Mouse (Mus musculus) 3134 (cell line): ENCODE data around the gene Tgm2.

Source experiments
- DNase-seq: peaks from one replicate; pipeline ENCODE4 v3.0.0-alpha.2; 2011; ENCODE audit warnings: low spot score; ENCODE audit not compliant: insufficient read length; ENCODE audit errors: extremely low read depth

The Tgm2 gene

DNA sequence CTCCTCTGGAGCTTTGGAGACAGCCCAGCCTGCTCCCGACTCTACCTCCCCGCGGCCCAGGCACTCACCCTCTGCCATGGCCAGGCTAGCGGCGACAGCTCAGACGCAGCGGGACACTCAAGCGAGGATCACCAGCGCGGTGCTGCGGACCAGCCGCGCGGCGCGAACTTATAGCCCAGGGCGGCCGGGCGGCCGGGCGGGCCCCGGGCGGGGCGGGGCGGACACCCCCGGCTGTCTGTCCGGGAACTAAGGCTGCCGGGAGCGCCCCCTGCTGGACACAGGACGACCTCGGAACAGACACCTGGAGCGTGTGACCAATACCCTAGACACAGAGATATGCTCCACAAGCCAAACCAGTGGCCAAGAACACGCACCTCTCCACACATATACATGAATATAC, at the start of gene Tgm2:
Gene Tgm2 (minus strand): TSS at position 214 of the 400 bp plus-strand sequence.
- DNase-seq: peak; percentile 85

DNA sequence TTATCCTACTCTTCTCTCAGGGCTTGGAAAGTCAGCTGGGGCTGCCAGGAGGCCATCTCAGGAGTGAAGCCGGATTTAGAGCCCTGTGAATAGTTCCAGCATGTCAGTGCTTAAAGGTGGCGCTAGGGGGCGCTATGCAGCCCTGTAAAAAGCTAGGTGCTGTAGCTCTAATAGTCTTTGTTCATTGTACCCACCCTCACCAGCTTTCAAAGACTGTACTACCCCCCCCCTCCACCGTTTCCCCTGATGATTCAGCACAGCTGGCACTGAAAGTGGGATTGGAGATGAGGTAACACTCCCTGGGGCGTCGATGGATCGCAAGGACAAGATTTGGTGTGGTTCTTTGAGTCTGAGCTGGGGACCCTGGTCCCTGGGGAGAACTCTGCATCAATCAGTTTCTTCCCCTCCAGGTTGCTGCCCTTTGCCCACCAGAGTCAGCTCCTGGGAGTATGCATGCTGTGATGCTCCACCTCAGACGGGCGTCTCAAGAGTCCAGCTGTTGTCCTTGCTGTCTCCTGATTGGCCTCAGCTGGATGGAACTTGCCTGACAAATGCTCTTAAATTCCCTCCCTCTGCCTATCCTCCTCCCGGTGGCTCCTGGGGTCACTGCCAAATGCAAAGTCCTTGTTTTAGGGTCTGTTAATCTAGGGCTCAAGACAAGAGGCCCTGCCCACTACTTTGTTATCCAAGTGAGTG, 48.9 kb upstream of the Tgm2 start:
- peak; percentile 57 for DNase-seq

DNA sequence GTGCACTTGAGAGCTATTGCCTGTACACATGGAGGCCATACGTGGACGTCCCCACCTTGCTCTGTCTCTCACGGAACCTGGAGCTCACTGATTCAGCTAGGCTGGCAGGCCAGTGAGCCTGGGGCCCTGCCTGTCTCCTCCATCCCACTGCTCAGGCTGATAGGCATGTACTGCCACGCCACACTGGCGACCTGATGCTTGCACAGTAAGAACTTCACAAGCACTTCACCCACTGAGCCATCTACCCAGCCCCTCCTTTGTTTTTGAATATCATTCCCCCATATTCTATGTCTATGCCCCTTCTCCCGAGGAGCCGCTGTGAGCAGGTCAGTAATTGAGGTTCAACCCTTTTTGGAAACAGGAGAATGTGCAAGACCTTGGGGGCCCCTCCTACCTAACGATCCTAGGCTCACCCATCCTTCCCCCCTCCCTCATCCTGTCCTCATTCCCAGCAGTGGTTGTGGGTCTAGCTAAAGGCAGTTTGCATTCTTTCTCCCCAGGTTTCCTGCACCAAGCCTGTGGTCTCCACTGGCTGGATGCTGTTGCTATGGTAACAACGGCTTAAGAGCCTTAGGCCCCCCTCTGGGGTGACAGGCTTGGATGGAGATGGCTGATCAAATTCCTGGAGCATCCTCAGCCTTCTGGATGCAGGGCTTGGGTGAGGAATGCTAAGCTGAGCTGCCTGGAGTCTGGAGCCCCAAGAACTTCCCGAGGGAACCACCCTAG, 47.5 kb upstream of the Tgm2 start:
- DNase-seq: no peak

DNA sequence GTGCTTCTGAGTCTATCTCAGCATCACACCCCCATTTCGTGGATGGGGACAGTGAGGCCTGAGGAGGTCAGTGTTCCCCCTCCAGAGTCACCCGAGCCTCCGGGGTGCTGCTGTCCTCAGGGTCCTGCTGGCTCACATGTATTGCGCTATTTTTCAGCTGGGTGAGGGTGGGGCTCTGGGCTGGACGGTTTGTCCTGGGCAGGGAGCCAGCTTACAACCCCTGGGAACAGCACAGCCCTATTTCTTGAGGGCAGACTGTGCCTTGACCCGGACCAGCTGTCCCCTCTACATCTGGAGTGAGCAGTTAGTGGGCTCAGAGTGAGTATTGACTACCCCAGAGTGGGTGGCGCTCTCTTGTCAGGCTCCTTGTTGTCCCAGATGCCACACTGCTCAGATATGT, 44.9 kb upstream of the Tgm2 start:
- no peak for DNase-seq

DNA sequence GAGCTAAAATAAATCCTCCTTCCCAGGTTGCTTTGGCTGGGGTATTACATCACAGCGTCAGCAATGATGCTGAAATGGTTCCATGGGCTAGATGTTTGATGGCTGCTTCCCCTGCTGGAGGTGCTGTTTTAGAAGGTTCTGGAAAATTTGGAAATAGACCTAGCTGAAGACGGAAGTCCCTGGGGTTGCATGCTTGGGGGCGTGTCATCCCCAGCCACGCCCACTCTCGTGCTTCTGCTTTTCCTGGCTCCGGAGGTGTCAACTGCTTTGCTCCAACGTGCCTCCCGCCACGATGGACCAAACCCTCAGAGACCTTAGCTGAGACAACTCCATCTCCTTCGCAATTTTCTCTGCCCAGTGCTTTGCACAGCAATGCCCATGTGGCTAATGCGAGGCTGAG, 43.2 kb upstream of the Tgm2 start:
- DNase-seq: no peak

DNA sequence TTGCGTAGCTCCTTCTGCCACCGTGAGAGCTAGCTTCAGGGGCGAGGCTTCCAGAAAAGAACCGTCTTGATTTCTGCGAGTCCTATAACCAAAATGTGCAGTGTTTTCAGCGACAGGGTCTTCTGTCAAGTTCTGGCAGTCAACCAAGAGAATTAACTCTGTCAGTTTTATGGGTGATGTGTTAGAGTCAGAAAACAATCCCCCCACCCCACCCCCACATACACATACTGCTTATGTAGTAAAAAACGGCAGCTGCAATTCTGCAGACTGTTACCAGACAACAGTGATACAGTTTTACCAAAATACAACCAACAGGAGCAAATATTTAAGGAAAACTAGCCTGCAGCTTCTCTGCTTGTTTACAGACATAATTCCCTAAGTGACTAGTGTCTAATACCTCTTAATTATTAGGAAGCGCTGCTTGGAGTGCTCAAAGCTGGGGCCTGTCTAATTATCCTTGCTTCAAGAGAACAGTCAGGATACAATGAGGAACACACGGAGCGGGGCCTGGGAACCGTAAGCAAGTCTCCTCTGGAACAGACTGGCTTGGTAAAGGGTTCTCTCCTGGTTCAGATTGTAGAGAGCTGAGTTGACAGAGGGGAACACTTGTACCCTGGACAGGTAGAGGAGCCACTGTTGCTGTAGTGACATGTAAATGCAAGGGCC, 40.1 kb upstream of the Tgm2 start:
- no peak for DNase-seq

DNA sequence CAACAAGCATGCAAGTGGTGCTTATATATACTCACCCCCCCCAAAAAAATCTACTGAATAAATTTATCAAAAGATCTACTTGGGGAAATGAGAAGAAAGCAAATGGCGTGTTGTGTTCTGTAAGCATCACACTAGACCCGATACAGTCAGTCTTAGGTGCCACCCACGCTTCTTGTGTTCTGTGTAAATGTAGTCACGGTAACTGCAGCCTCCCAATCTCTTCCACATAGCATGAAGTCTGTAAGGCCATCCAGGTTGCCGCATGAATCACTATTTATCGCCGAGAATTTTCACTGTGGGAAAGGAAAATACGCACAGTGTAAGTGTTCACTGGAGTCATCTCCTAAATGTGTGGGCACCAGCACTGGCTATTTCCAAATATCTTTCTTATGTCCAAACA, 37.0 kb upstream of the Tgm2 start:
- DNase-seq: no peak

DNA sequence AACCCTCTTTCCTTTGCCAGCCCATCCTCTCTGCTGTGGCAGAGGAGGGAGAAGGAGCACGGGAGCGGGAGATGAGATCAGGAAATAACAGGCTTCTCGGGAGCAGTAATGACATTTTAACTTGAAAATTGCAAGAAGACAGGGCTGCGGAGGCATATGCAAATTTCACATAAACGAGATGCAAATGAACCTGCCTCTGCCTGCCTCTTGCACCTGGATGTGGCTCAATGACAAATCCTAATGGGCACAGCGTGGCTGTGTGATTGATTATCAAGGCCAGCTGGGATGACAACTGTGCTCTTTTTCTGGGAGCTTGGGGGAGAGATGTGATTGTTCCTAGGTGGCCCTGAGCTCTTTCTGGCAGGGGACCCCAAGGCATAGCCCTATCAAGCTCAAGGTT, 35.7 kb upstream of the Tgm2 start:
- DNase-seq: no peak

DNA sequence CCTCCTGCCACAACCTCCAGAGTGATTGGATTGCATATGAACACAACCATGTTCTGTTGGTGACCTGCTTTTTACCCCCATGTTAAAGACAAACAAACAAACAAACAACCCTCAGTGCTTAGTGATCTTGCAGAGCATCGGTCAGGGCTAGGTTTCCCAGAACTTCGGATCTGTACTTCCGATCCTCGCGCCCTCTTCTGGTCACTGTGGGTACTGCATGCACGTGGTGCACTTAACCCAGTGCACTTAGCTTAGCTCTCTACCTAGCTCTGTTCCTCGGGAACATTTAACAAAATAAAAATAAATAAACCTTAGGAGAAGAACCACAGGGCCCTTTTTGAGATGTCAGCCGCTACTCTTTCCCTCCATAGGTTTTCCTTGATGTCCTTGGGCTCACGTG, 34.6 kb upstream of the Tgm2 start:
- DNase-seq: no peak

DNA sequence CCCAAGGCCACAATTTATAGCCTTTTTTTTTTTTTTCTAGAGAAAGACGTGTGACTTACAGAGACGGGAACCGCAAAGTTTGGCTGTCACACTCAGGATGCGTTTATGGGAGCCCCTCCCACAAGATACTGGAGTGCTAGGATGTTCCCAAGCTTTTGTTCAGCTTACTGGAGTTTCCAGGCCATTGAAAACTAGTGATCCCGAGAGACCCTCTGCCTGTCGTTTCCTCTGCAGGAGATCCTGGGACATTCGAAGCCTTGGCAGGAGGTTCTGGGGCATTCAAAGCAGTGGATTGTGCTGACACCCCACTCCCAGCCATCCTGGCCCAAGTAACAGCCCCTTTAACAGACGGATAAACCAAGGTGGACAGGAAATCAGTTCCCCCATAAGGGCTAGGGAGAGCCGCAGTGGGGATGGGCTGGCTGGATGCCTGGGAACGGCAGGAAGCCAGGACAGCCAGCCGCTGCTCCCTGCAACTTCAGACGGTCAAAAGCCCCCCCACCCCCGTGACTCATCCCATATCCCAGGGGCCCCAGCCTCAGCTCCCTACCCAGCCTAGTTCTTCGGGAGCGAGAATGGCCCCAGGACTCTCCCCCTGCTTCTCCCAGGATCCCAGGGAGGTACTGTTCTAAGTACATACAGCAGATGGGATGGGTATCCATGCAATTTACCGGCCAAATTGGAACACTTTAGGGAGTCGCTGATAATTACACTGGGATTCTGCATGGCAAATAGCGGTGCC, 33.3 kb upstream of the Tgm2 start:
- DNase-seq: no peak

DNA sequence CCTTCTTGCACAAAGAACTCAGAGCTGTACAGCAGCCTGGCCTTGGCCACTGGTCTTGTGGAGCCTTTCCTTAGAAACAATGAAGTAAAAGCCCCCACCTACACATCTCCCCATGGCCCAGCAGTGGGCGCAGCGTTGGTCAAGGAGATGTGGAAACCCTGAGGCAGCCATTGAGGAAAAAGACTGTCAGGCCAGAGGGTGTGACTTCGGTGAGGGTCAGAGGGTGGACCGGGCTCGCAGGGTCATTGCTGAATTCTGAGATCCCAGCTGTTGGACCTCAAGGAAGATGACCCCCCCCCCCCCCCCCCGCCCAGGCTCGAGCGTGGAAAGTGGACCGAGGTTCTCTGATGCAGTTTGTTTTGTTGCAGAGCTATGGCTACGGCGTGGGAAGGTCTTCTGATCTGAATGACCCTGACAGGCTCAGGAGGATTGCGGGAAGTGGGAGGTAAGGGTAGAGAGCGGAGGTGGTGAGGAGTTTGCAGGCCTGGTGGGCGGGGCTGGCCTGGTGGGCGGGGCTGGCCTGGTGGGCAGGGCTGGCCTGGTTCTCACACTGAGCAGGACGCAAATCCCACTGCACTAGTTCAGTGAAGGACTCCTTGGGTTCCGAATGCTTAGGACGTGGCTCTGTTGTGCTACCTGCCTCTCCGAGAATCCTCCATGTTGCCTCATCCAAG, 32.6 kb upstream of the Tgm2 start:
- no peak for DNase-seq

DNA sequence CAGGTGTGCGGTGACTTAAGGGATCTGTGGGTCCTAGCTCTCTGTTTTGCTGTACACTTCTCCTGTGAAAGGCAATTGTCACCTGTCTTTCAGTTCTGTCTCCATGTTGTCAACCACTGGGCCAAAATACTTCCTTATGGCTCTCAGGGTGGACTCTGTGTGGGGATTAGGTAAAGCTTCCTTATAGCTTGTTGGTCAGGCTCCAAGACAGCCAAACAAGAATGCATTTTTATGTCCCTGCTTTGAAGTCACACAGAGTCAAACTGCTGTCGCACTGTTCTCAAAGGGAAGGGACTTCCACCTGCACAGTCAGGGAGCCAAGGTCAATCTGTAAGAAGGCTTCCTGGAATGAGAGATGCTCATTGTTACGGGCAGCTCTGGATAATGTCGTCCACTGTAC, 31.9 kb upstream of the Tgm2 start:
- no peak for DNase-seq

DNA sequence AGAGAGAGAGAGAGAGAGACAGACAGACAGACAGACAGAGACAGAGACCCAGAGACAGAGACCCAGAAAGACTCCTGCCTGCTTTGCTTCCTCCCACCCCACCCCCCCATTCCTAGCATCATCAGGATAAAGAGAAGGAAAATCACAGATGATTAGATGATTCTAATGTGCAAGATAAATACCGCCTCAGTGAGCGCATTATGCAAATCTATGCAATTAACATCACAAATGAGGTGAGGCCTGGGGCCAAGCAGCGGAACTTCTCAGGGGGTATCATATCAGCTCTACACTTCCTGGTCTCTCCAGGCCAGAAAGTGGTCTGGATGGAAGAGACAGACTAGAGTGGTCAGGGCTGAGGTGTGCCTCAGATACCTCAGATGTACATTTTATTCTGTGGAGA, 31.3 kb upstream of the Tgm2 start:
- no peak for DNase-seq

DNA sequence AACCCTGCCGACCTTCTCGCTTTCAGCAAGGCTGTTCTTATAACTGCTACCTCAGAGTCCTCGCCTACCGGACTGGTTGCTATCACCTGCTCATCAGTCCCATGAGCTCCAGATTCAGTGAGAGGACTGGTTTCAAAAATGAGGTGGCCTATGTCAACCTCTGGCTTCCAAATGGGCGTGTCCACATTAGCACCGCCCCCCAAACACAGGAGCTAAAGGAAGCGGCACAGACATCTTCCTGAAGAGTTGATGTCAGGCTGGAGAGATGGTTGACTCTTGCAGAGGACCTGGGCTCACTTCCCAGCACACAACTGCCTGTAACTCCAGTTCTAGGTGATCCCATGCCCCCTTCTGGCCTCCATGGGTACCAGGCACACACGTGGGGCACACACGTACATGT, 30.5 kb upstream of the Tgm2 start:
- DNase-seq: no peak

DNA sequence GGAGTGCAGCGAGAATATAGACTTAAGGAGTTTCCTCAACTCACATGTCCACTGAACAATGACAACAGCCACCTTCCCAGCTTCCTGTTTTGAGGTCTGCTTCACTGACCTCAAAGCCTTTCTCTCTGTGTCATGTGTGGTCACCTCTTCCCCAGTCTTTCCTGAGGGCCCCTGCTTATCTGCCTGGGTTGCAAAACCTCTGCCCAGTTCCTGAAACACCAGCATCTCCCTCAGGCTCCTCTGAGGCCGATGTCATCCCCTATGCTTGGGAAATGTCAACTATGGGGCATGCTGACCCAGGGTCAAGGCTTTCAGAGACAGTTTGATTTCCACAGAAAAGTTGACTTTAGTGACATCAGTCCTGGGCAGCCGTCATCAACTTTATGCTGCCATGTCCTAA, 29.2 kb upstream of the Tgm2 start:
- DNase-seq: no peak

DNA sequence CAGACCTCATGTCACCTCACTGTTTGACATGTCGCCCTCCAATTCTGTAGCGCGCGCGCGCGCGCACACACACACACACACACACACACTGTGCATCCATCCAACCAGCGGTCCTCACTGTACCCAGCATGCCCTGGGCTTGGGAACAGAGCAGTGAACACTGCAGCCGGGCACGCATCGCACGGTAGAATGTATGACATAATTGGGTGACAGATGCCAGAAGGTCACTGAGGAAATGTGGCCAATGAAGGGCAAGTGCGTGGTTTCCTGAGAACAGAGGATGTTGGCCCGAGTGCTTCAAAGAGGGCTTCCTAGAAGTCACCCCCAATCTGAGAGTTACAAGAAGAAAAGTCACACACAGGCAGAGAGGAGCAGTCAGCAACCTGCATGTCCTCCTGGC, 28.7 kb upstream of the Tgm2 start:
- DNase-seq: no peak

DNA sequence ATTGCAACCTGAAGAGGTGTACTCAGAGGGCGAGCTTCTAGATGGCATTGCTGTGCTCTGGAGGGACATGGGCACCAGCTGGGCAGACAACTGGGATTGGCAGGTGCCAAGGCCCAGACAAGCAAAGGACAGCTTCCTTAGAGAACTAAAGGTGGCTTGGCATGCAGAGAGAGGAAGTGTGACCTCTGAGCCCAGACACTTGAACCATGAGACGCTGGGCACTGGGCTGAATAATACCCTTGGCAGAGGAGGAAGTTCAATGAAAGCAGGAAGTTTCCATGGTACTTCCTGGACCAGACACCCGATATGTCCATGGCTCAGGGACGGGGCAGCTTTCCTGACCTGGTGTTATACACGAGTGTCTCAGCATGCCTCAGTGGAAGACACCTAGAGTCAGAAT, 28.2 kb upstream of the Tgm2 start:
- DNase-seq: no peak

DNA sequence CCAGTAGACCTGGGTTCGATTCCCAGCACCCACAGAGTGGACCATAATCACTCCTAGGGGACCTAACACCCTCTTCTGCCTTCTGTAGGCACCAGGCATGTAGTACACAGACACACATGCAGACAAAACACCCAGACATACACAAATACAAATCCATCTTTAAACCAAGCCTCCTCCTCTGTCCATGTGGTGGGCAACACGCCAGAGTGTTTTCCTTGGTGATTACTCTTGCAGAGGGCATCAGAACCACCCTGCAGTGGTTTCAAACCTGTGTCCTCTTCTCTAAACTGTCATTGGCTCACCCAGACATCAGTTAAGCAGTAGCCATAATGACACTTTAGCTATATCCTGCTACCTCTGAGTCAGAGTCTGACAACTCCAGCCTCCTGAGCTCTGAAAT, 24.2 kb upstream of the Tgm2 start:
- DNase-seq: no peak

DNA sequence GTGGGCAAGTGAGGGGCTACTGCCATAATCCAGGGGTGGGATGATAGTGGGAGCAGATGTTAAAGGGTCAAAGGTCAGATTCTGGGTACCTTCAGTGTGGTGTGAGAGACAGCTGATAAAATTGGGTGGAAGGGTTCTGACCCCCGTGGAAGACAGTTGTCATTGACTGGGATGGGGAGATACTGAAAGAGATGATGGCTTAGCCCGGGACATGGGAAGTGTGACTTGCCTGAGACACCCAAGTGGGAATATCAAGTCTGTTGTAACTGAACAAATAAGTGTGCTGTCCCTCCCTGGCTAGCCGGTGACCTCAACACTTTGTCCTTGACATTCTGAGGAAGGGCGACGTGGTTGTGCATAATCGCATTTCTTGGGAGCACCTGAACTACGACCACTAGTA, 23.5 kb upstream of the Tgm2 start:
- DNase-seq: no peak

DNA sequence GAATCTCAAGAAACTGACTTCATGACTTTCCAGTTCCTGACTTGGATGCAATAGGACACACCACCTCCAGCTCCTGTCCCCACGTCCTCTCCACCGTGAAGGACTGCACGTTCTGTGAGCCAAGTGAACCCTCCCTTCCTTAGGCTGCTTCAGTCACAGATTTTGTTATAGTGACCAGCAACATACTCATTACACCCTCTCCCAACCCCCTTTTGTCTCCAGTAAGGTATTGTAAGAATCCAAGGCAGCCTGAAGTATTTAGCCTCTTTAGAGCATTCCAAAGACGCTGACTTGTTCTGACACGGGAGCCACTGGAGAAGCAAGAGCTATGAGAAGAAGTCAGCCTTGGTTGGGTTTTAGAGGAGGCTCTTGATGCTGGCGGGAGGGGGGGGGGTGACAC, 23.1 kb upstream of the Tgm2 start:
- no peak for DNase-seq

DNA sequence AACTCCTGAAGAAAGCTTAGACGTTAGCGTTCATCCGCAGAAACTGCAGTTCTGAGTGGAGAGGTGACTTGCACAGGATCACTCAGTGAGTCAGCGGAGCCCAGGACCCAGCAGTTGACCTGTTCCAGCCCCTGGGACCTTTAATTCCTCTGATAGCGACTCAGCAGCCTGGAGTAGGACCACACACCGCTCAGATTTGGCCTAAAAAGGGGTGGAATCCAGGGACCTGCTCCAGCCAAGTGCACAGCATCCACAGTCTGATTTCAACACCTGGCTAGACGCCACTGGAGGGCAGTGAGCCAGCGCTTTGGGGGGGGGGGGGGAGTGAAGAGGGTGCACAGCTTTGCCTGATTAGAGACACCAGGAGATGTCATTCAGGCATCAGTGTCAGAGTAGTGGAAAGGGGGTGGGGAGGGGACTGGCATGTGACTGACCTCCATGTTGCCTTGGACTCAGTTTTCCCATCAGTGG, 22.5 kb upstream of the Tgm2 start:
- DNase-seq: peak; percentile 52
